Mouse (Mus musculus) lung, postnatal 14 days (tissue): ENCODE results near the gene Cdh11.
"Not testable (repeated sequence)": the region's sequence is repeated elsewhere in the genome, so short reads cannot be mapped to it uniquely, and the experiment has no call there.

Source experiments
- DNase-seq: peaks from one replicate; pipeline ENCODE4 v3.0.0; 2021

Cdh11 gene

DNA sequence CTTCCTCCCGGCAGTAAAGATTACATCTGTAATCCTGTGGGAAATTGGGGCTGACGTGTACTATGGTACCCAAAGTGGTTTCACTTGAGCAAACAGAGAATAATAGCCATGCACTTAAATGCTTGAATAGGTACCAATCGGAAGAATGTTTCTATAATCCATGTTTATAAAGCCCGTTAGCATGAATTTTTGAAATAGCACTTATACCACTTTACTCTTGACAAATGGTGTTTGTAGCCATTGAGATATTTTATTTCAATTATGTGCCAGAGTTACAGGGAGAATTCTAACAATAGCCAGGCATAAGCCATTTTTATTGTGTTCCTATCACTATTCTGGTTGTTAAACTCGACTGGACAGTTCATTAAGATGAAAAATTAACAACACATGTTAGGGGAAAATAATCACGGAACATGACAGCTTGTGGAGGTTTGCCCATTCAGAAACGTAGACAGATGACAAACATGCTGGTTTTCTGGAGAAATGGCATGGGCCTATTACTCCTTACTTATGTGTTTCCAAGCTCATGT, 80.0 kb downstream of the Cdh11 start:
- DNase-seq = no peak

DNA sequence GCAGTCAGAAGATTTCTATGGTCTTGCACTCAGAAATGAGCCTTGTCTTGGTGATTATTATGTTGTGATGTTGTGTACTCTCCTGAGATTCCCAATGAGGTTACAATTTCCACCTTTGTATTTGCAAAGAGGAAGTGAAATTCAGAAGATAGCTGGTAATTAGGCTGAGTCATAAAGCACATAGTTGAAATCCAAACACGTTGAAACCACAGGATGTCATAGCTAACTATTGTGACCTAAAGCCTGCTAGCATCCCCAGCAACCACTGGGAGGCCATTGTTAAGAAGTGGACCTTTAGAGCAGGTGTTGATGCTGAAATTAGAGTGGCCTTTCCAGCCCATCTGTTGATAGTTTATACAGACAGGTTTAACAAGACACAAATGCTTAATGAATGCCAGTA, 85.2 kb downstream of the Cdh11 start:
- no peak for DNase-seq

DNA sequence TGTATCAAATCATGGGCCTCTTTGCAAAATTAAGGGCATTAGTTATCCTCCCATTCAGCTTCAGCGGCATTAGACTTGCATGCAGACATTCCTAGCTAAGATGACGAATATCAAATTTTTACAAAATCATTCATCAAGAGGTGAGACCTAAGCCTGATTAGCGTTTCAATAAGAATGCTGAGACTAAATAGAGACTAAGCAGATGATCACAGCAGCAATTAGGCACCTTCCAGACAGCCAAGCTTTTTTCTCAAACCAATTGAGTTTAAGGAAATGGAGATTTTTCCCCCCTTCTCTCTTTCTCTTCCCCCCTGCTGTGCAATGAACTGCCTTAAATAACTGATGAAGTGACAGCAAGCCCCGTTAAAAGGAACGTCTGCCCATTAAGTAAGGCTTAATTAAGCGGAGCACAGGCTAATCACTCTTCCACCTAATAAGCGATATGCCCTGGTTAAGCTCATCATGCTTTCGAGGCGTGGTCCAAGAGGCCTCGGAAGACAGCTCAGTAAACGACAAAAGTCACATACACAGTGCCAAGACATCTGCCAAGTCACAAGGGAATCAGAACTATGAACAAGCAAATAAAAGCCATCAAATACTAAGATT, 87.1 kb downstream of the Cdh11 start:
- DNase-seq = no peak

DNA sequence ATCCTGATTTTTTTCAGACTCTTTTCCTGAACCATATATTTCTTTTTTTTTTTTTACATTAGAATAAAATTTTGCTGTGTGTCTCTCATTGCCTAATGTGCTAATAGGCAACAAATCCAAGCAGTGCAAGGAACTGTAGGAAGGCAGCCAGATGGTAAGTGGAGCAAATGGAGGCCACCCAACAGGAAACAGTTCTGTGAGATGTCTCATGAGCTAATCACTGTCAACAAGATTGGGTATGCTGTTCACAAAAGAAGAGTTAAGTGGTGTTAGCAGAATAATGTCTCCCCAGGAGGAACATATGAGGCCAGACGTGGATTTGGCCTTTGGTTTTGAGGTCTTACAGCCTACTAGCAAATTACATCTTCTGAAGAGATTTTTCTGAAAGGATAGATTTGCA, 92.0 kb downstream of the Cdh11 start:
- no peak for DNase-seq

DNA sequence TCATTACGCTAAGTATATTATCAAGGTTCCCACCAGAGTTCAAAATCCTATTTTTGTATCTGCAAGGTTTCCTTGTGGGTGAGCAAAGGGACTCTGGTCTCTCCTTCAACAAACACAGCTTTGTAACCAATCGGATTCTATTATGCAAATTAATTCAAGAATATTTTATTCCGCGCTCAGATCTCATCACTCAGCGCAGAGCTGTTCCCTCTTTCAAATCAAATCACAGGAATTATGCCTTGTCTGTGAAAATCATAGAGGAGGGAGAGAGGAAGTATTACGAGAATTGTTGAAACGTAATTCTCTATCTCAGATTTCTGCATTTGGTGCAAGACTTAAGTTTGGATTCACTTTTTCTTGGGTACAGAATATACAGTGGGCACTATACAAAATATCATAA, 100.0 kb downstream of the Cdh11 start:
- DNase-seq = not testable (repeated sequence)

DNA sequence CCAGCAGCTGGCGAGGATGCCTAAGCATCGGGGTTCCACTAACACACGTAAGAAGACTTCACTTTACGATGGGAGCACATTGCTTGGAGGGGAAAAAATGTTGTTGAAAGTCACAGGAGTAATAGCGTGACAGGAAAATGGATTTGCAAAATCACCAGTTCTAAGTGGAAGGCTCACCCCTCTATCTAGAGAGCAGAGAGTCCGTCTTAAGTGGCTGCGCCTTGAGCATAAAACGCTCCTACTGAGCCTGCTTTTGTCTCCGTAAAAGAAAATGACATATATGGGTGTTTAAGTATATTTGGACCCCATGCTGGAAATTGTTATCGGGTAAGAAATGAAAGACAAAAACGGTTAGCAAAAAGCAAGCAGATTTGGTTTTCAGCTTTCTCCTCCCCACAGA, 100.4 kb downstream of the Cdh11 start:
- DNase-seq = no peak

DNA sequence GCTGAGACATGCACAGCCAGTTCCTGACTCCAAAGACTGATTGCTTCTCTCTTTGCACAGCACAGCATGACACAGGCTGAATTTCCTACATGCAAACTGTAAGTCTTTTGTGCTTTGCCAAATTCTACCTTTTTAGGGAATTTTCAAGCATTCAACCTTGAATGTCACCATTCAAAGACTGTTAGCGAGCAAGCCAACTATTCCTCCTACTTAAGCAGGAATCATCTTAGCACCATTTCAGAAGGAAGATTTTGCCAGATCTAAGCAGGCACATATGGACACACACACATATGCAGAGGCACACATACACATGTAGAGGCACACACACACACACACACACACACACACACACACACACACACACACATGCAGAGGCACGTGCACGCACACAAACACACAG, 108.3 kb downstream of the Cdh11 start:
- no peak for DNase-seq

DNA sequence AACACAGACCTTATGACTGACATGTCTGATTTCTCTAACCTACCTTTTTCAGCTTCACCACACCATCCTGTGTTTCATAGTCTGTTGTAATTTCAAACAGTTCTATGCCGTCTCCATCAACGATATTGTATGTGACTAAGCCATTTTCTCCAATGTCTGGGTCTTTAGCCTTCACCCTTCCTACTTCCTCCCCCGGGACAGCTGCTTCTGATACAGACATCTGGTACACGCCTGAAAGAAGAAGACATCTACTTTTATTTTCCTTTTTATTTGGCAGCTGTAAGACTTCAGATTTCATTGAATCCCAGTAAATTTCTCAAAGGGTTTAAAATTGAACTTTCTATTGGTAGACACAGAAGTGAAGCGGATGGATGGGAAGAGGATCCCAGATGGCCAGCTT, 120.9 kb downstream of the Cdh11 start:
- DNase-seq = not testable (repeated sequence)

DNA sequence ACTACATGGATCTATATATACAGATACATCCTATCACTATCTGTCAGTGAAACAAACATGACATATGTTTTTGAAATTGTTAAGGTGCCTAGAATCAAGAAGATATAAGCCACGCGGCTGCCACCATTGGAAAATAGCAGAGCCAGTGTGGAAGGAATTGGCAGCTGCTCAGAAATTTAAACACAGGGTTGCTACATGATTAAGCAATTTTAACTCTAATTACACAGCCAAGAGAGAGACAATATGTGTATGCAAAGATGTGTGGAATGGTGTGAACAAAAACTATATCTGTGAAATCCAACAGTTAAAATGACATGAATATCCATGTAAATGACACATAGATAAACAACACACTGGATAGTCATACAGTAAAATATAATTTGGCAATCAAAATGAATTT, 128.9 kb downstream of the Cdh11 start:
- no peak for DNase-seq

DNA sequence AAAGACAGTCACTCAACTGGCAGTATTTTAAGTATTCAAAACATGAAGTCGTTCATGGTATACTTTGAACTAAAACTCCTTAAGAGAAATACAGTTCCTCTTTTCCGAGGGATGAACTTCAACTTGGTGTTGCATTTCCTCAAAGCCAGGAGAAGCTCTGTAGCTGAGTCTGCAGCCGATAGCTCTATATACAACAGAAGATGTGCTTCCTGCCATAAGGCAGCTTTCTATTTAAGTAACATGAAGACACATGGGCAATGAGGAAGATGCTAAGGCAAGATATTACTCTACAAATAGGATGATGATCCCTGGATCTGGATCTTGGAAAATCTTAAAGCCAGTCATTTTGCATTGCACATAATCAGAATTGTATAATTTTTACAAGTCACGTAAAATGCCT, 133.5 kb downstream of the Cdh11 start:
- DNase-seq = no peak

DNA sequence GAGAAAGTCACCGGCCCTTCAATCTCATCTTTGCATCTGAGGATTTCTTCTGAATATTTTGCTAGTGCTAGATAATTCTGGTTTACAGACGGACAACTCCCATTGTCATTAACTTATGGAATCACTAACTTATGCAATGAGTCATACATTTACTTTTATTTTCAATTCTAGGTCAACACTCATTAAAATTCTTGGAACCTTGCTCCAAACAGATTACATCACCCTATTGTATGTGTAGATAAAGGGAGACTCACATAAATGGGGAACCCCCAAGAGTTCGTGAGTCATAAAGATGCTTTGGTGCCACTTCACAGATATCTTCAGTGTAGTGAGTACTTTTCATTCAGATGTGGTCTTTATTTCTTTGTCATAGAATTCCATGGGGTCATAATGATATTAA, 158.3 kb downstream of the Cdh11 start:
- DNase-seq = no peak

DNA sequence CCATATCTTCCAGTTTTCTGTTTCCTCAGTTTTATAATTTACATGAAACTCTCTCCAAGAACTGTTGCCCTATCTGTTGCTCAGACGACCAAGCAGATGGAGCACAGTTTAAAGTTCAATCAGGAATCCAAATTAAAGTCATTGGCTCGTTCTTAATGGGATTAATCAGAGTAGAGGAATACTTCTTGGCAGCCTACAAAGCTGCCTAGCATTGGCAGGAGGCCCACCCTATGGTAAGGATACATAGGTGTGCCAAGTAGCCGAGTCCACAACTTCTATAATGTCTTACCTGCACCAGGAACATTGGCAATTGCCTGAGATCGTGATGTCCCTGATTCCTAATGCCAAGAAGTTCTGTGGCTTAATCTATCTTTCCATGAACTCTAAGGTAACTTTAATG, 173.3 kb downstream of the Cdh11 start:
- no peak for DNase-seq

DNA sequence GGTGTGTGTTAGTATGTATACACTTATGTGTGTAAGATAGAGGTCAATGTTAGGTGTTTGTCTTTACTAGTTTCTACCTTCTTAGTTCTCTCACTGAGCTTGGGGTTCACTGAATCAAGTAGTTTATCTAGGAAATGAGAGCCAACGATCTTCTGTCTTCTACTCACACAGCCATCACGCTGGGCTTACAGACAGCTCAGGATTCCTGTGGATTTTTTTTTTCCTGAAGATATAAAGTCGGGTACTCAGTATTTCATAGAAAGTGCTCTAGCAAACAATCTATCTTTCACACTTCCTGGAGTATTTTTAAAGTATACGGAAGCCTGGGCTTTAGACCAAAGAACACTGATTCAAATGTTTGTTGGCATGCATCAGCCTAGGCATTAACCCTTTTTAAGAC, 184.1 kb downstream of the Cdh11 start:
- no peak for DNase-seq

DNA sequence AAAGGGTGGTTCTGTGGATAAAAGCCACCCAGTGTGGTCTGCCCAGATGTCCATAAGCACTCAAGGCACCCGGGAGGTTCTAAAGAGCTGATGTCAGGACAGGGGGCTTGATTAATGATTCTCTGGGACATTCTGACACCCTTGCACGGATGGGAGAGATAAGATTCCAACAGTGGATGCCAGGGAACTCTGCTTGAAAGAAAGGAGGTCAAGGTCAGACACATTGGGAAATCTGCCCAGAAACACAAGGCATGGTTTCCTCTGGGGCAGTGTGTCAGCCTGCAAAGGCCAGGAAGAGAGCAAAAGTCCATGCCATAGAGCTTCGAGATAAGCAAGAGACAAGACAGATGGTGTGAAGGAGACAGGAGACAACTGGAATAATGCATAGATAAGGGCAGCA, 188.9 kb downstream of the Cdh11 start:
- DNase-seq = peak; percentile 55

DNA sequence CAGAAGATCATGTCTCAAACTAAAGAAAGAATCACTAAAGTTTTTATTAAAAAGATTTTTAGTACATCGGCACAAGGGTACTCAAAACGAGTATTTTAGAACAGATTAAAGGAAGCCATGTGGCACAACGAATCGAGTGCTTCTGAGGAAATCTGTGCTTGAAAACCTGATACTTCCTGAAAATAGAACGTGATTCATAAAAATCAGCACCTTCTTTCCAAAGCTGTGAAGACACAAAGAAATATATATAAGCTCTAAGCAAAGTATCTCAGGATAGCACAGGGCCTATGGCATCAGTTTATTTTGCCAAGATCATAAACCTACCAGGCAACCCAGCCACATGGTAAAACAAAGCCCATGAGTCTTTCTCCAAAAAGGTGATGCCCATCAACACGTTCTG, 191.5 kb downstream of the Cdh11 start:
- no peak for DNase-seq
